Mouse (Mus musculus): Measurements from ENCODE around the gene Cit.

The Cit gene

DNA sequence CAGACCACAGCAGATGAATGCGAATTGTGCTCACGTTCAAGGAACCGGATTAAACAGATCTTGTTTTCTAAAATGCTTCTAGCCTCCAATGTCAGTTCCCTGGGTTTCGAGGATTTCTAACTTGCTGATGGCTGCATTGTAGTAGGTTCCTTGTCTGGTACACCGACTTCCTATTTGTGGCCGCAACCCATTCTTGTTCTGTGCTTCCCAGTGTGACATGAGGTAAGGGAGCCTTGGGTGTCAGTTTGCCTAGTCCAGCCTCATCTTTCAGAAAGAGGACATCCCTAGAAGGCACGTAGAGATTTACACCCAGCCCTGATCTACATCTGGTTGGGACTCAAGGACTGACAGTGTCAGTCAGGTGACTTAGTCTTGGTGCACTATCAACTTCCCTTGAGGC lies 166.6 kb downstream of the Cit start:
- no peak for DNase-seq (ENCODE audit: low read depth)

DNA sequence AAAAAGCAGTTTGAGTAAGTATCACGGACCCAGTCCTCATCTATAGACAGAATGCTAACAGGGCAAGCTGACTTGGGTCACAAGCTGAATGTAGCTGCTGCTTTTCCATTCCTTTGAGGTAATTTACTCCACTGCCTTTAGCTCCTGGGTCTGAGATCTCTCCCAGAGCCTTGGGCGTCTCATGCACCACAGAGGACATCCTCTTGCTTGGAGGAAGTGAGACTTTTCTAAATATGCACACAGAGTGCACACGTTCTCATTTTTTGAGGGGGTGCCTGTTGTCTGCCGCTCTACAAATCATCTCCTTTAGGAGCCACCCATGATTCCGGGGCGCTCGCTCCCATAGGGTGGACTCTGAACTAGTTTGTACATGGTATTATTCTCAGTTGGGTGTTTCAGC lies 167.4 kb downstream of the Cit start:
- DNase-seq (ENCODE audit: low read depth): no peak

DNA sequence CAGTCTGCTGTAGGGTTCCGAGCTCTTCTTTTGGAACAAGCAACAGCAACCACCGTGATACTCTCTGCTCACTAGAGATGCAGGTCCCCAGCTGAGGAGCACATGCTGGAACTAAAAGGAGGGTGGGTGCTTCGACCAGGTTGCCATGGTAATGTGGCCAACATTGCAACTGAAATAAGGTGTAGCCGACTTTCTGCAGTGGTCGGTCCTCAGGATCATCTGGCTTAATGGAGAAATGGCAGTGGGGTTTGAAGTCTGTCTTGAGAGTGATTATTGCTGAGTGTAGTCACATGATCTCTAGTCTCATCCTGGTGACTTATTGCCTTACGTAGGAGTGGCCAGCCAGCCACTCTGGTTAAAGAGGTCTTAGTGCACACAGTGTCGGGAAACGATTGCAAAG lies 168.7 kb downstream of the Cit start:
- no peak for DNase-seq (ENCODE audit: low read depth)

DNA sequence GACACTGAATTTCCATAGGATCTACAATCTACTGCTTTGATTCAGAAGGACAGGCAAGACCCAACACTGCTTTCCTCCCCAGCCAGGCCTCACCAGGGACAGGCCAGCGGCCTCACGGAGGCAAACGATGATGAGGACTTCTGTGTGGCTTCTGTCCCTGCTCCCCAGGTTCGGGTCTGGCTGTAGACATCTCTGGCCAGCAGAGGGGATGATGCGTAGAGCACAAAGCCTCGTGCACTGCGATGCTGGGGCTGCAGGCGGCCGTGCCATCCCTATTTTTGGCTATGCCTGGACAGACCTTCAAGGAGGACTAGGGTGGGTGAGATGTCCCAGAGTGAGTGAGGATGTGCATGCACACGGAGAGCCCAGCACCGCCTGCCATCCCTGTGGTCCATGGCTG lies 169.2 kb downstream of the Cit start:
- DNase-seq (ENCODE audit: low read depth): no peak

DNA sequence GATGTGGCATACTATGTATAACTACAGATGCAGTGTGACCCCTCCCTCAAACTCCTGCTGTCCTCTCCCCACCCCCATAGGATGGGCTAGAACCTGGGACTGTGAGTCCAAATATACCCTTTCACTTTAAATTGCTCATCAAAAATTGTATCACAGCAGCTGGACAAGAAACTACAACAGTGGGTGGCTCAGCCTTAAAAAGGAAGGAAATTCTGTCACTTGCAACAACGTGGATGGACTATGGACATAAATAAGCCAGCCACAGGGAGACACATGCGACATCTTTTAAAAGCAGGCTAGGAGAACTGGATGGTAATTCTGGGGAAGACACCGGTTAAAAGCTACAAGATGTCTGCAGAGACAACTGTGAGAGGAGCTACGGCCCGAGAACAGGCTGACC lies 171.5 kb downstream of the Cit start:
- no peak for DNase-seq (ENCODE audit: low read depth)

DNA sequence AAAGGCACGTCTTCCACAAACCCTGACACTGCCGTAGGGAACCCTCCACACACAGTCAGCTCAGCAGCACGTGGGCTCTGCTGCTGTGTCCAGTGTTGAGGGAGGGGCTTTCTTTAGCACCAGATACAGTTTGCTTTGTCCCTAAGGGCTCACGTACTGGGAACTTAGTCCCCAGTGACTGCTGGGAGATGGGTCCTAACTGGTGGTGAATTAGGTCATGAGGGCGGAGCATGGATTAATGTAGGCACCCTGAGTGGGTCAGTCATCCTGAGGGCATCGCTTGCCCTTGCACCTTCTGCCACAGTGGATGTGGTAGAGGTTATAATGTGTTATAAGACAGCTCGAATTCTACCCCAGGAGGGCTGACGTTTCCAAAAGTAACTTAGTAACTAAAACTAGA lies 172.3 kb downstream of the Cit start:
- no peak for DNase-seq (ENCODE audit: low read depth)

DNA sequence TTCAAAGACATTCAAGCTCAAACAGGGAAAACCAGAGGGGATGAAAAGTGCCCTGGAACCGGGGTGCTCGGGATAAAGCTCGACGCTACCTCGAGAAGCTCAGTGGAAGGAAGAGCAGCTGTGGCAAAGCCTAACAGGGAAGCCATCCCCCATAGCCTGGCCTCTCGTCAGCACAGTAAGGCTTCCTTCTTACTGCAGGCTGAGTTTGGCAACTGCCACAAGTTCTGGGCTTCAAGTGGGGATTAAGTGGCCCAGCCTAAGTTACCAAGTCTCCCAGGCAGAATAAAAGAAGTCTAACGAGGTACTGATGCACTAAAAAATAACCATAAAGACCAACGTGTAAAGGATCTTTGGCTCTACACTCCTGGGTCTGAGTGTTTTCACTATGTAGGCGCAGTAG lies 173.1 kb downstream of the Cit start:
- no peak for DNase-seq (ENCODE audit: low read depth)

DNA sequence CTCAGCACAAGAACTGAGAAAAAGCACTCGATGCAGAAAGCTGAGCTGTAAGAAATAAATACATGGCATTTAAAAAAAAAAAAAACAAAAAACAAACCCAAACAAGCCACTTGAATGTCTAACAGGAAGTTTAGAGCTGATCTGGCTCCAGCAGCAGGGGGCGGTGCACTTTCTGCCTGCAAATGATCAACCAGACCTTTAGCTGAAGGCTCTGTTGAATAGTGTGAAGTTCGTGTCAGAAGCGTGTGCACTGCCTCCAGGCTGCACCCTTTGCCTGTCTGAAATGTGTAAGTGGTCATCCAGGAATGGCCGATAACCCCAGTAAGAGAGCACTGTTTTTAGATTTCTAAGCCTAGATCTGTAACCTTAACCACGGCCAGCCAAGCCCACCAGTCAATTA lies 173.7 kb downstream of the Cit start:
- no peak for DNase-seq (ENCODE audit: low read depth)

DNA sequence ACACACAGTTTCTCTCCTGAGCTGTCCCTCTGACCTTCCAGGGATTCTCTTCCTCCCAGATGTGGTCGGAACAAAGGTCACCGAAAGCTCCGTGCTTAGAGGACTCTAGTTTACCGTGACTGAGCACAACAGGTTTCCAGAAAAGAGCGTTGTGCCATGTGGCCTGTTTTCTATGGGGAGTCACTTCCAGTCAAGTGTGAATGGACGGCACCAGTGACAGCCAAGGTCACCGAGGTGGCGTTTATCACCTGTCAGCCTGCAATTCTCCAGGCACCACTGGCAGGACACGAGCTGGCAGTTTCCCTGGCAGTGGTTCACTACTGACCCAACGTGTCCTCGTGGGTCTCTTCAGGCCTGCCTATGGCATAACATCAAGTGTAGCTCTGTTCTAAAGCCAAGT lies 174.3 kb downstream of the Cit start:
- DNase-seq (ENCODE audit: low read depth): no peak

DNA sequence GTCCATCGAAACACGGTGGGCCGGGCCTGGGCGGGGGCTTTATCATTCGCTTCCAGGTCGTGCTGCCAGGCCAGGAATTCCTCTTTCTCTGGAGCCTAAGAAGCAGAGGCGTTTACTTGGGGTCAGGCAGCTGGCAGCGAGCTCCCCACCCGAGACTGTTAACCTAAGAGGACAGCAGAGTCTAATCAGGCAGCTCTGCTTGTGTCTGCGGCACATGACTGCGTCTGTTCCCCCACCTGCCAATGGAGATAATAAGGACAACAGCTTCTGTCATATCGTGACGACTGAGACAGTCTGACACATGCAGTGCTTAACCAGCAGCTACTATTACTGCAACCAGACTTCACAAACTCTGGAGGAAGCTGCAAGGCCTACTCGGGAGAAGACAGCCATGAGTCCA lies 176.5 kb downstream of the Cit start:
- no peak for DNase-seq (ENCODE audit: low read depth)

DNA sequence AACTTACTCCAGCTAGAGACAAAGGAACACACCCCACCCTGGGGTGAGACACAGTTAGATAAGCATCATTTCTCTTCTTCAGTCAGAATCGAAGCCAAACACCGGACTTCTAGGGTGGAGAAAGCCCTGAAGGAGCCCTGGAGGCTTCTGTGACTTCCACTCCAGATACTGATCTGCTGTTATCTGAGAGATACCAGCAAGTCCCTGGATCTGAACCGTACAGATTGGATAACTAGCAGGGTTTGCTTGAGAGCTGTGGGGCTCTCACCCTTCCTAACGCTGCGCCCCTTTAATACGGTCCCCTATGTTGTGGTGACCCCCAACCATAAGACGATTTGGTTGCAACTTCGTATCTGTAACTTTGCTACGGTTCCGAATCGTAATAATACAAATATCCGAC lies 177.1 kb downstream of the Cit start:
- no peak for DNase-seq (ENCODE audit: low read depth)

DNA sequence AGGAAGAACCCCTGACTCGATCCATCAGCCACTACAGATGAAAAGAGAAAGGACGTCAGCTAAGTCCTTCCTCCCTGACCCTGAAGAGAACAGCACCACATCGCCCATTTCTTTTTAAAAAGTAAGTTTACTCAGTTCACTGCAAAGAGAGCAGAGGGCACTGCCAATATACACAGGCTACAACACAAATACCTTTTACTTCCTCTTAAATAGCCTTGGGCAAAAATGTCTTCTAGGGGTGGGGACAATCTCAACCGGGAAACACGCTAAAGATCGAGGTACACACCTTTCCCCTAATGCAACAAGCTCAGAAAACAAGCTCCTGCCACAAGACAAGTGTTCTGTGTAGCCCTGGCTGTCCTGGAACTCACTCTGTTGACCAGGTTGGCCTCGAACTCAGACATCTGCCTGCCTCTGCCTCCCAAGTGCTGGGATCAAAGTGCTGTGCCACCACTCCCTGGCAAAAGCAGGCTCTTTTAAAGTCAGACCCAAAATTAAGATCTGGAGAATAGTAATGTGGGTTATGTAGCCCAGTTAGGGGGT lies 177.7 kb downstream of the Cit start:
- DNase-seq (ENCODE audit: low read depth): no peak

DNA sequence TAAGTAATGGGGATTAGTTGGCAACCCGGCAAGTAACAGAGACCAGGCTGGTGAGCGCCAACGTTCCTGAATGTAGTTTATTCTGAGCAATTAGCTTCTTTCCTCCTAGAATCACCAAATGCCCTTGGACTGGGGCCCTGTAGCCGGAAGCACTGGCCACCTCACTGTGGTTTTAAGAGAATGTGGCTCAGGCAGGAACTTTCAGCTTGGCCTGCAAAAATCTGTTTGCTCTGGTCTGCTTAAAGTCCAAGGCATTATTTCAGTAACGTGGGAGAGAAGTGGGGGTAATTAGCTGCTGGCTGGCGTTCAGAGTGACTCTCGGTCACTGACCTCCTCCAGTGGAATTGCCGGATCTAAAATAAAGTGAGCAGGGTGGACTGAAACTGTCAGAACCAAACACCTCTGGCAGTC lies 178.2 kb downstream of the Cit start:
- DNase-seq (ENCODE audit: low read depth): peak; percentile 34

DNA sequence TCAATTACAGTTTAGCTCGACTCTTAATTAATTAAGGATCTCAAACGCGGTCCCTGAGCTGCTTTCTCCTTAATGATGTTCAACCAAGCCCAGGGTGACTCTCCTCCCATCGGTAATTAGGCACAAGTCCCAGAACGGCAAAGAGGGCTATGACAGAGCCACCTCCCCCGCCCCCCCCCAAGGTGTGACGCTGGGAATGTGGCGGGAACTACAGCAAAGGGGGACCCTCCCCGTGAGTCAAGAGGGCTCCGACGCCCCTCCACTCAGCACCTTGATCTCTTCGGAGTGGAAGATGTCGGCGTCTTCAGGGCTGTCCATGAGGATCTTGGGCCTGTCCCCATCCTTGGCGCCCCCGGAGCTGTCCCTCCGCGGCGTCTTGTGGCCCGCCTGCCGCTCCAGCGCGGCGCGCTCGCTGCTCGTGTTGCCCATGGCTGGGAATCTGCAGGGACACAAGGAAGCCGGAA lies 178.8 kb downstream of the Cit start:
- DNase-seq (ENCODE audit: low read depth): no peak

DNA sequence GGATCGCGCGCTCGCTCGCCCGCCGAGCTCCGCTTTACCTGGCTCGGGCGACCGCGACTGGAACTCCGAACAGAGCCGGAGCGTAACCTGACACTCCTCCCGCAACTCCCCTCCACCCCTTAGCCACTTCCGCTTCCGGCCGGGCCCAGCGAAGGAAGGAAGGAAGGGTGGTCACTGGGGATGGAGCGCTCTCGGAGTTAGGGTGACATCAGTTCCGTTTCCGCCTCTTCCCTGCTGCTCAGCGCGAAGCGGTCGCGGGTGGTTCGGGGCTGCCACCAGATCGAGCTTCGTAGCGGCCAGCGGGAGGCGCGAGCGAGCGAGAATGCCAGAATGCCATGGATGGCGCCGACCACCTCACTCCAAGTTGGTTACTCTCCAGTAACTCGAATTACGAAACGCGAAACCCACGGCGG lies 179.3 kb downstream of the Cit start, which contains the start of gene Prkab1:
Gene Prkab1, minus strand, starts transcription at position 182 of the 413 bp plus-strand sequence.
- peak; percentile 87 for DNase-seq (ENCODE audit: low read depth)

DNA sequence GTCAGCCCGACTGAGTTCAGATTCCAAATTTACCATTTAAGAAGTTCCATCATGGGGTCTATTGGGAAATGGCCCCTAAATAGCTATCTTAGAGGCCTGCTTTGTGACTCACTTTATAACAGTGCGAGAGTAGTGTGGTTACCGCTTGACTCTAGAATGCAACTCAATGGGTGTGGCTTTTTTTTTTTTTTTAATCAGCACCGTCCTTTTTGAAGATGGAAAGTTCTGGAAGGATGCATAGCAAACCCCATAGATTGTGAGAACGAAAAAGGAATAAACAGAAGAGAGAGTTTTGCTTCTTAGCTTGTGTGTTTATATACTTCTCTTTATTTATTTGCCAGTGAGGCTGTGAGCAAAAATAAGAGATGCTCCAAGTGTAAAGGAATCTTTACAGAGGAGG lies 181.0 kb downstream of the Cit start:
- no peak for DNase-seq (ENCODE audit: low read depth)

DNA sequence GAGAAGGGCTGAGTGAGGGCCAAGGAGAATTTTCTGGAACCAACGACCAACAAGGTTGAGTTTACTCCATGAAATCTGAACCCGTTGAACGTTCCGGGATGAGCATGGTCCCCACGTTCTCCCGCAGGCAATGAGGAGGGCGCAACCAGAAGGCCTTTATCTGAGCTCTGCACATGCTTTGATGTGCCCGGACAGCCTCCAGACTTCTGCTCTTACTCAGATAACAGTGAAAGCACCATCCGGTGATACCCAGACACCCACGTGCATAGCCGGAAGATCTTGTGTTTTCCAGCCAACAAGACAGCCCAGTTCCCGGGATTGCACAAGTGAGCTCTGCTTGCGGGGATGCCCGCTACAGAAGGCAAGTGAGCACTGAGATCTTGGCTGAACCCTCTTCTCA lies 181.5 kb downstream of the Cit start:
- no peak for DNase-seq (ENCODE audit: low read depth)

DNA sequence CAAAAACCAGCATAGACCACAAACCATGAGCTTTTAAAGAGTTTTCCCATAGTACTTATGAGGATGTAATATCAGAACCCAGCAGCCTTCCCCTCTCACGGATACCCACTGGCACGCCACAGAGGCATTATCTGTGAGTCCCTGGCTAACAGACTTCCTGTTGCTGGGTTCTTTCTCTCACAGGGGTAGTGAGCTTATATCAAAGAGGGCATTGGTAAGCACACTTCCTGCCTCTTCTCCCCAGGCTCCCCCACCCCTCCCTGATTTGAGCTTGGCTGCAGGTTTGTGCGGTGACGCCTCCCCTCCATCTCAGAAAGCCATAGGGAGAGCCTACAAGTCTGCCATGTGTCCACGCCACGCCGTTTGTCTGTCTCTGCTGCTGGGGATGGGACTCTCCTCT lies 184.0 kb downstream of the Cit start:
- no peak for DNase-seq (ENCODE audit: low read depth)

DNA sequence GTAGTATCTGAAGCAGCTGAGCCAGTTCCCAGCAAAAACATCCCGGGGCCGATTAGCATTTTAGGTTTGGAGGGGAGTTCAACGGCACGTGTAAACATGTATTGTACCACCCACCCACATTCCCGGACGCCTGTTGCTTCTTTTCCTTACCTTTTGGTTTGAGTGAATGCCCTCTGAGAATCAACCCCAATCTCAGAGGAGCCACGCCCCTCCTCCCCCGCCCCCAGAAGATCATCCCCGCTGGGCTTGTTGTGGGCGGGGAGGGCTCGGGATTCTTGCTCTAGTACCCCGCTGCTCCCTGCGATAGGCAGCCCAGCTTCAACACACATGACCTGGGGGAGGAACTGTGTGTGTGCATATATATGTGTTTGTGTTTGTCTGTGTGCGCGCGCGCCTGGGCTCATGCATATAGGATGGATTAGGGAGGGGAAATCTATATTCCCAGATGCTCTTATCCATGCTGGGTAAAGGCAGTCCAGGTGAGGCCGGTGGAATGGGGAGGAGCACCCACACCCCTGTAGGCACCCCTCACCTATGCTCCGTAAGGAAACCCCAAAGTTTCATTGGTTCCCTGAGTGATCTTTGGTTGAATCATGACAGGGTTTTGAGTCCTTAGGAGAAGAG lies 185.6 kb downstream of the Cit start:
- DNase-seq (ENCODE audit: low read depth): no peak

DNA sequence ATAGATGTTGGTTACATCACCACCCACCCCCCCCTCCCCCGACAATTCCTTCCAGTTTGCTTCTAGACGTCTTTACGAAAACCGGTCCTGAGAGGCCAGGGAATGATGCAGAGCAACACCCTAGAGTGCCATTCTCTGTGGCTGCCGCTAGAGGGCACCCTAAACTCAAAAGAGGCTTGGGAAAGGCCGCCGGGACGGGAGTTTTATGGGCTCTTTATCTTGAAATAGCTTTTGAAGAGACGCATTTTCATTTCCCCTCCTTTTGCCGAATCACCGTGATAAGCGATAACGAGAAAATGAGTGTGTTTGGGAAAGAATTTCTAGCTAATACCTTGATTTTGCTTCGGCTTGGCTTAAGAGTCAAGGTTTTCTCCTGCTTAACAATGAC lies 186.1 kb downstream of the Cit start:
- DNase-seq (ENCODE audit: low read depth): no peak

DNA sequence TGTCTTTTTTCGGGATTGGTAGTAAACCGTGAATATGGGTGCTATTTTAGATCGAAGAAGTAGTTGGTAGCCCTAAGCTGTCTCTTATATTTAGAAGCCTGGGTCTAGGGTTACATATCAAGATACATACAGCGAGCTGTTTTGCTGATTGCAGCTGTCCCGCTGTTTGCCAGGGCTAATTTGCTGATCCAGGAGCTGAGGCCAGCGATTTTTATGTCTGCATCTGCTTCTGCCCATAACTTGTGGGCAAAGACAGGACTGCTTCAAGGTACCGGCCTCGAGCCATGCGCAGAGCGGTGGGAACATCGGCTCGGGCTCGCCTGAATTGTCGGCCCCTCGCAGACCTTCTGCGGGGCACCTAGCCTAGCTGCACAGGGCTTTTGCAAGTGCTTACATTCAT lies 191.4 kb downstream of the Cit start:
- DNase-seq (ENCODE audit: low read depth): no peak

DNA sequence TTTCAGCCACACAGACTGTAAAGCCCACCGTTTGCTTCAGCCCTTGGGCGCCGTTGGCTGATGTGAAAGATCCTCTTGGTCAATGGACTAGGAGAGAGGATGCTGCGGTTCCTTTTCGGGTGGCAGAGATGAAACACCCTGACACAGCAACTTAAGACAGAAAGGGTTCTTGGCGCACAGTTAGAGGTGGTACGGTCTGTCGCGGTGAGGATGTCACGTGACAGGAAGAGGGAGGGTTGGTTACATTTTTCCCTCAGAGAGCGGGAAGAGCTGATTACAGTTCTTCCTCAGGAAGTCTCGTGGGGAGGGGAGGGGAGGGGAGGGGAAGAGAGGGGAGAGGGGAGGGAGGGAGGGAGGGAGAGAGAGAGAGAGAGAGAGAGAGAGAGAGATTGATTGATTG lies 192.7 kb downstream of the Cit start:
- DNase-seq (ENCODE audit: low read depth): no peak

DNA sequence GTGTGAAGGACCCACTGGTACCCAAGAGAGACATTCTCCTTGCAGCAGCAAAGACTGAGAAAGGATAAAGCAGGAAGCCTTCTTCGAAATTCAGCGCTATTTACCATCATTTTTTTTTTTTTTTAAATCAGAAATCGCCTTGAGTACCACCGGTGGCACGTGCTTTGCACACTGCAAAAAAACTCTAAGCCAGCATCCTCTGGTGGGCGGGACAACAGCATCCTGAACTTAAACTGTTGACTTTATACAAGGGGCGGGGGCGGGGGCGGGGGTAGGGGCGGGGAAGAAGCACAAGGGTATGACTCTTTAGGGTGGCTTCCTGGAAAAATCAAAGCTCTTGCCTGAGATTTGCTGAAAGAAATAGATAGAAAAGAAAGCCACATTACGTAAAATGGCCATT lies 194.6 kb downstream of the Cit start:
- no peak for DNase-seq (ENCODE audit: low read depth)

DNA sequence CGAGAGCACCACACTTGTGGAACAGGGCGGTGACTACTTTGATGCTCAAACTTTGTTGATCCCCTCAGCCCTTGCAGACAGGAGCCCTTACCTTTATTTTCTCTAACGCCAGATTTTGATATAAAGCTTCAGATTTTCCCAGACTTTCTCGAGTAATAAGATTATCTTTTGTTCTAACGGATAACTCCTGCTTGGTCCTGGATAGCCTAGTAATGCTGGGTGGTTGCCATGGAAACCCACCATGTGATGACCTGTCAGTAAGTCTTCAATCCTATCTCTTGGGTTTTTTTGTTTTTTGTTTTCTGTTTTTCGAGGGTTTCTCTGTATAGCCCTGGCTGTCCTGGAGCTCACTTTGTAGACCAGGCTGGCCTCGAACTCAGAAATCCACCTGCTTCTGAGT lies 197.2 kb downstream of the Cit start:
- no peak for DNase-seq (ENCODE audit: low read depth)

Data from fibroblast of lung, adult 2 months (primary cell).